Mouse (Mus musculus): ENCODE measurements at regions not wholly inside any gene's neighbourhood (a gene's known extent, or its start where the extent isn't known, plus 50 kb on each side); places are given as distances from the start of the nearest gene placed in this dataset.

- H3K4me2 ChIP-seq, result no peak overlapping the region
- H3K27ac ChIP-seq (ENCODE audit: low read depth, low read length), result no peak overlapping the region
- 88% methylated on average over 1 of the region's 1 CpGs for WGBS (ENCODE audit: insufficient replicate concordance)
- no peaks in the 10 kb centered on the region for H3K27me3 ChIP-seq (ENCODE audit: control insufficient read depth, insufficient read depth, low read length)
- H3K9me3 ChIP-seq (replicated peaks; ENCODE audit: control insufficient read depth, low read length), result no peaks in the 10 kb centered on the region
- H3K4me1 ChIP-seq (ENCODE audit: control insufficient read depth, insufficient read depth, low read length), result no peaks in the 10 kb centered on the region
- H3K9ac ChIP-seq (ENCODE audit: low read depth, low read length), result no peak overlapping the region
- no peak overlapping the region for H3K4me3 ChIP-seq (ENCODE audit: low read depth, low read length)
- ATAC-seq (replicated peaks; ENCODE audit: insufficient number of reproducible peaks, low FRiP score, low TSS enrichment), result no peak
- no peaks in the 10 kb centered on the region for H3K36me3 ChIP-seq (ENCODE audit: control insufficient read depth, insufficient read depth, low read length)
Measured at GRCm38 (mm10) chr13:84023021-84023420, 199.1 kb upstream of the Tmem161b start.

- no peak overlapping the region for H3K4me3 ChIP-seq (ENCODE audit: low read depth, low read length)
- no peaks in the 10 kb centered on the region for H3K9me3 ChIP-seq (replicated peaks; ENCODE audit: control insufficient read depth, low read length)
- H3K36me3 ChIP-seq (ENCODE audit: control insufficient read depth, insufficient read depth, low read length), result no peaks in the 10 kb centered on the region
- no peaks in the 10 kb centered on the region for H3K27me3 ChIP-seq (ENCODE audit: control insufficient read depth, insufficient read depth, low read length)
- H3K4me1 ChIP-seq (ENCODE audit: control insufficient read depth, insufficient read depth, low read length), result no peaks in the 10 kb centered on the region
- ATAC-seq (replicated peaks; ENCODE audit: insufficient number of reproducible peaks, low FRiP score, low TSS enrichment), result no peak
- no peak overlapping the region for H3K4me2 ChIP-seq
- H3K27ac ChIP-seq (ENCODE audit: low read depth, low read length), result no peak overlapping the region
- WGBS (ENCODE audit: insufficient replicate concordance), result 71% methylated on average over 5 of the region's 5 CpGs
- no peak overlapping the region for H3K9ac ChIP-seq (ENCODE audit: low read depth, low read length)
Measured at GRCm38 (mm10) chr13:84023637-84024036, 198.5 kb upstream of the Tmem161b start.

GRCm38 (mm10) chr13:84025348-84025747, 196.7 kb upstream of the Tmem161b start:
- no peaks in the 10 kb centered on the region for H3K9me3 ChIP-seq (replicated peaks; ENCODE audit: control insufficient read depth, low read length)
- no peak overlapping the region for H3K4me3 ChIP-seq (ENCODE audit: low read depth, low read length)
- H3K27ac ChIP-seq (ENCODE audit: low read depth, low read length), result no peak overlapping the region
- 88% methylated on average over 2 of the region's 2 CpGs for WGBS (ENCODE audit: insufficient replicate concordance)
- no peak overlapping the region for H3K9ac ChIP-seq (ENCODE audit: low read depth, low read length)
- H3K4me2 ChIP-seq, result no peak overlapping the region
- no peaks in the 10 kb centered on the region for H3K36me3 ChIP-seq (ENCODE audit: control insufficient read depth, insufficient read depth, low read length)
- no peaks in the 10 kb centered on the region for H3K27me3 ChIP-seq (ENCODE audit: control insufficient read depth, insufficient read depth, low read length)
- no peaks in the 10 kb centered on the region for H3K4me1 ChIP-seq (ENCODE audit: control insufficient read depth, insufficient read depth, low read length)
- ATAC-seq (replicated peaks; ENCODE audit: insufficient number of reproducible peaks, low FRiP score, low TSS enrichment), result no peak

GRCm38 (mm10) chr13:84047736-84048135, 174.4 kb upstream of the Tmem161b start:
- no peak overlapping the region for H3K9ac ChIP-seq (ENCODE audit: low read depth, low read length)
- no peaks in the 10 kb centered on the region for H3K27me3 ChIP-seq (ENCODE audit: control insufficient read depth, insufficient read depth, low read length)
- 79% methylated on average over 6 of the region's 6 CpGs for WGBS (ENCODE audit: insufficient replicate concordance)
- ATAC-seq (replicated peaks; ENCODE audit: insufficient number of reproducible peaks, low FRiP score, low TSS enrichment), result no peak
- no peak overlapping the region for H3K27ac ChIP-seq (ENCODE audit: low read depth, low read length)
- H3K4me1 ChIP-seq (ENCODE audit: control insufficient read depth, insufficient read depth, low read length), result no peaks in the 10 kb centered on the region
- H3K4me2 ChIP-seq, result no peak overlapping the region
- H3K36me3 ChIP-seq (ENCODE audit: control insufficient read depth, insufficient read depth, low read length), result no peaks in the 10 kb centered on the region
- H3K9me3 ChIP-seq (replicated peaks; ENCODE audit: control insufficient read depth, low read length), result no peaks in the 10 kb centered on the region
- no peak overlapping the region for H3K4me3 ChIP-seq (ENCODE audit: low read depth, low read length)

DNA sequence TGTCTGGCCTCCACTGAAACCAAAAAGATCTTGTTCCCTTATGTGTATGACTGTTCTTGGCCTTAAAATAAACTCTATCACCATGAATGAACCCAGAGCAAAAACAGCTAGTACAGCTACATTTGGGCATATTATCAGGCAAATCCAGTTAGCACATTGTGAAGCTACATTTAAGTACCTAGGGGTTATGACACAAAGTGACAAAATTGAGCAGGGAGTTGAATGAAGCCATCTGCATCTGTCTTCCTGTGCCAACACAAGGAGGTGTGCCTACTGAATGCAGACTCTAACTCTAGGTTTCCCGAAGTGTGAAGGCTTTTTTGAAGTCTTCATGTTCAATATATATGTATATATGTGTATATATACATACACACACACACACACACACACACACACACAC, 169.9 kb upstream of the Tmem161b start:
- Histone ChIP-seq H3K4me2 (no peak overlapping the region), H3K9ac (ENCODE audit: low read depth, low read length) (no peak overlapping the region), H3K27me3 (ENCODE audit: control insufficient read depth, insufficient read depth, low read length) (no peaks in the 10 kb centered on the region), H3K36me3 (ENCODE audit: control insufficient read depth, insufficient read depth, low read length) (no peaks in the 10 kb centered on the region), H3K9me3 (replicated peaks; ENCODE audit: control insufficient read depth, low read length) (no peaks in the 10 kb centered on the region), H3K27ac (ENCODE audit: low read depth, low read length) (no peak overlapping the region), H3K4me1 (ENCODE audit: control insufficient read depth, insufficient read depth, low read length) (no peaks in the 10 kb centered on the region), H3K4me3 (ENCODE audit: low read depth, low read length) (no peak overlapping the region)
- WGBS (ENCODE audit: insufficient replicate concordance), result 58% methylated on average over 1 of the region's 1 CpGs
- ATAC-seq (replicated peaks; ENCODE audit: insufficient number of reproducible peaks, low FRiP score, low TSS enrichment), result no peak

GRCm38 (mm10) chr13:84054956-84055355, 167.1 kb upstream of the Tmem161b start:
- no peak overlapping the region for H3K9ac ChIP-seq (ENCODE audit: low read depth, low read length)
- H3K27ac ChIP-seq (ENCODE audit: low read depth, low read length), result no peak overlapping the region
- H3K4me2 ChIP-seq, result no peak overlapping the region
- H3K27me3 ChIP-seq (ENCODE audit: control insufficient read depth, insufficient read depth, low read length), result no peaks in the 10 kb centered on the region
- 72% methylated on average over 7 of the region's 7 CpGs for WGBS (ENCODE audit: insufficient replicate concordance)
- no peak for ATAC-seq (replicated peaks; ENCODE audit: insufficient number of reproducible peaks, low FRiP score, low TSS enrichment)
- H3K36me3 ChIP-seq (ENCODE audit: control insufficient read depth, insufficient read depth, low read length), result no peaks in the 10 kb centered on the region
- H3K9me3 ChIP-seq (replicated peaks; ENCODE audit: control insufficient read depth, low read length), result no peaks in the 10 kb centered on the region
- no peaks in the 10 kb centered on the region for H3K4me1 ChIP-seq (ENCODE audit: control insufficient read depth, insufficient read depth, low read length)
- H3K4me3 ChIP-seq (ENCODE audit: low read depth, low read length), result no peak overlapping the region

- ATAC-seq (replicated peaks; ENCODE audit: insufficient number of reproducible peaks, low FRiP score, low TSS enrichment), result no peak
- H3K27me3 ChIP-seq (ENCODE audit: control insufficient read depth, insufficient read depth, low read length), result no peaks in the 10 kb centered on the region
- H3K4me2 ChIP-seq, result no peak overlapping the region
- H3K4me3 ChIP-seq (ENCODE audit: low read depth, low read length), result no peak overlapping the region
- no peak overlapping the region for H3K27ac ChIP-seq (ENCODE audit: low read depth, low read length)
- H3K9ac ChIP-seq (ENCODE audit: low read depth, low read length), result no peak overlapping the region
- no peaks in the 10 kb centered on the region for H3K4me1 ChIP-seq (ENCODE audit: control insufficient read depth, insufficient read depth, low read length)
- no peaks in the 10 kb centered on the region for H3K36me3 ChIP-seq (ENCODE audit: control insufficient read depth, insufficient read depth, low read length)
- H3K9me3 ChIP-seq (replicated peaks; ENCODE audit: control insufficient read depth, low read length), result no peaks in the 10 kb centered on the region
Measured at GRCm38 (mm10) chr13:84055576-84055975, 166.5 kb upstream of the Tmem161b start.

DNA sequence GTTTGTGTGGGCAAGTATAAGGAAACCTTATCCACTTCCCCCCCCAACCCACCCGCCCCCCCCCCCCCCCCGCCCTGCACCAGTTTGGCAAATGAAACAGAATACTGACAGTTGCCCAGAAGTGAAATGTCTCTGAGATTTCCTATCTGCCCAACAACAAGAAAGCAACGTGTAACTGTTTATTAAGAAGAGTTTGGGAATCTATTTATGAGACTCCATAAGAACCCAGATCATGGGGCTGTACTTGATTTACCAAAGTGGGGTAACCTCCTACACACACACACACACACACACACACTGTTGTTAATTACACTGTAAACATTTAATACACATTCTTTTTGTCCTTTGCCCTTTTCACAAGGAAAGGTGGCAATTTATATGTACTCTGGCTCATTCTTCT, 165.6 kb upstream of the Tmem161b start:
- Histone ChIP-seq H3K9ac (ENCODE audit: low read depth, low read length) (no peak overlapping the region), H3K9me3 (replicated peaks; ENCODE audit: control insufficient read depth, low read length) (no peaks in the 10 kb centered on the region), H3K27ac (ENCODE audit: low read depth, low read length) (no peak overlapping the region), H3K4me2 (no peak overlapping the region), H3K4me1 (ENCODE audit: control insufficient read depth, insufficient read depth, low read length) (no peaks in the 10 kb centered on the region), H3K4me3 (ENCODE audit: low read depth, low read length) (no peak overlapping the region), H3K36me3 (ENCODE audit: control insufficient read depth, insufficient read depth, low read length) (no peaks in the 10 kb centered on the region), H3K27me3 (ENCODE audit: control insufficient read depth, insufficient read depth, low read length) (no peaks in the 10 kb centered on the region)
- WGBS (ENCODE audit: insufficient replicate concordance), result 78% methylated on average over 3 of the region's 3 CpGs
- ATAC-seq (replicated peaks; ENCODE audit: insufficient number of reproducible peaks, low FRiP score, low TSS enrichment), result no peak

- H3K27ac ChIP-seq (ENCODE audit: low read depth, low read length), result no peak overlapping the region
- no peaks in the 10 kb centered on the region for H3K27me3 ChIP-seq (ENCODE audit: control insufficient read depth, insufficient read depth, low read length)
- no peaks in the 10 kb centered on the region for H3K36me3 ChIP-seq (ENCODE audit: control insufficient read depth, insufficient read depth, low read length)
- no peaks in the 10 kb centered on the region for H3K4me1 ChIP-seq (ENCODE audit: control insufficient read depth, insufficient read depth, low read length)
- ATAC-seq (replicated peaks; ENCODE audit: insufficient number of reproducible peaks, low FRiP score, low TSS enrichment), result no peak
- WGBS (ENCODE audit: insufficient replicate concordance), result 67% methylated on average over 5 of the region's 5 CpGs
- H3K4me2 ChIP-seq, result no peak overlapping the region
- no peak overlapping the region for H3K9ac ChIP-seq (ENCODE audit: low read depth, low read length)
- H3K4me3 ChIP-seq (ENCODE audit: low read depth, low read length), result no peak overlapping the region
- no peaks in the 10 kb centered on the region for H3K9me3 ChIP-seq (replicated peaks; ENCODE audit: control insufficient read depth, low read length)
Measured at GRCm38 (mm10) chr13:84056998-84057397, 165.1 kb upstream of the Tmem161b start.

Data from heart, embryonic 11.5 days (tissue).